Mouse (Mus musculus) thymus, postnatal 14 days (tissue): ENCODE data around the gene Gm20431.
"Not testable (repeated sequence)": the region's sequence is repeated elsewhere in the genome, so short reads cannot be mapped to it uniquely, and the experiment has no call there.

Experiments
- DNase-seq: peaks from one replicate; pipeline ENCODE4 v3.0.0; 2021

The Gm20431 gene

DNA sequence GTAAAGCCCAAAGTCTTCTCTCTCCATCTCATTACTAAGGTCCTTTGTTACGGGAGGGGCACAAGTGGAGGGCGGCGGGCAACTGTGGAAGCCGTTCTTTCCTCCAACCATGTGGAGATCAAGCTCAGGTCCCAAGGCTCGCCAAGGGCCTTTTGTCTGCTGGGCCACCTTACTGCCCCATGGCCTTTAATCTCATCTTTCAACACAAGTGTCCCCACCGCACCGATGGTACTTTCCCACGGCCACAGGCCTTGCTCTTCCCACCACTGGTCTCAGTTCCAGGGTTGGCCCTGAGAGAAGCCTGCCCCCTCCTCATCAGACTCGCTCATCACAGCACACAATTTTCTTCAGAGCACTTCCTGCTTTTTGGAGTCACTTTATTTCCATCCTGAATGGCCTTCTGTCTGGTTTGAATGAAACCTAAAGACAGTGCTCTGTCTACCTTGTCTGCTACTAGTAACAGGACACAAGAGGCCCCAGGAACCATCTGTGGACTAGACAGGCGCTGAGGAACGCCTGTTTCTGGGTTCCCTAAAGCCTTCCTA is 31.6 kb downstream of the Gm20431 start:
- no peak for DNase-seq

DNA sequence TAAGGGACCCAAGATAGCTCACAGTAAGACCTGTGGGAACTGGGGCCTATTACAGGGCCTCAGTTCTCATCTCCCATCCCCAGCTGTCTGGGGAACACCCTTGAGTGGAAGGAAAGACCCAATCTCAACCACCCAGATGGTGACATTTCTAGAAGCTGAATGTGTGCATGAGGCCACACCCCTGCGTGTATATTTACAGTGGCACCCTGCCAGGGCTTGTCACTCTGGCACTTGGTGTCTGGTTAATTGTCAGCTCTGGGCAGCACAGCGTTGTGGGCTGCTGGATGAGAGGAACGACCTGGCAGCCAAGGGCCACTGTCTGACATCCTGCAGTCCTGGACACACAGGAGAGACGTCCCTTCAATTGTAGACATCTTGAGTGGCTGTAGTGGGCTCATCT is 32.4 kb downstream of the Gm20431 start:
- no peak for DNase-seq

DNA sequence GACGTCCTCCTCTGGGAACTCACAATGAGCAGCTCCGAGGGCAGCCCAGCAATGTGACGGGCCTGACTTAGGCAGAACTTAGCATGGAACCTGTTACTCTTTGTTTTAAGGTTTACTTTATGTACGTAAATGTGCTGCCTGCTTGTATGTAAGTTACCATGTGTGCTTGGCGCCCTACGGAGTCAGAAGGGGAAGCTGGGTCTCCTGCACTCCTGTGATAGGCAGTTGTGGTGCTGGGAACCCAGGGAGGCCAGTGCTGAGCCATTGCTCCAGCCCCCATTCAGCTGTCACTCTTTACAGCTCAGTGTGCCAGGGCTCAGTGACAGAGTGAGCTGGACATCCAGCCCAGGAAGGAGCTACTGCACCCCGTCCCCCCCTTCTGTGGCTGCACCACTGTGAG is 34.3 kb downstream of the Gm20431 start:
- DNase-seq: no peak

DNA sequence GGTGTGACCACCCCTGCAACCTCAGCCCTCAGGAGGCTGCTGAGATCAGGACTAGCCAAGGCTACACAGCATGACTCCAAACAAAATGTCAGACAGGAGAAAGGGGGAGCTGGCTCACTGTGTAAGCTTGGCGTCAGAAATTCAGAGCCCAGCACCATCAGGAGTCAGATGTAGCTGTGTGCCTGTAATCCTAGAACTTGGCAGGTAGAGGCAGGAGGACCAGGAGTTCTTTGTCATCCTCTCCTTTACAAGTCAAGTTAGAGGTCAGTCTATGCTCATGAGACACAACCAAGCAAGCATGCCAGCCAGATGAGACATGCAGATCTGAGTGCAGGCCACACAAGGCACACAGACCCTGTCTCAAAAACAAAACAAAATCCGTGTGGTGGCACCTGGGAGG is 35.6 kb downstream of the Gm20431 start:
- DNase-seq: no peak

DNA sequence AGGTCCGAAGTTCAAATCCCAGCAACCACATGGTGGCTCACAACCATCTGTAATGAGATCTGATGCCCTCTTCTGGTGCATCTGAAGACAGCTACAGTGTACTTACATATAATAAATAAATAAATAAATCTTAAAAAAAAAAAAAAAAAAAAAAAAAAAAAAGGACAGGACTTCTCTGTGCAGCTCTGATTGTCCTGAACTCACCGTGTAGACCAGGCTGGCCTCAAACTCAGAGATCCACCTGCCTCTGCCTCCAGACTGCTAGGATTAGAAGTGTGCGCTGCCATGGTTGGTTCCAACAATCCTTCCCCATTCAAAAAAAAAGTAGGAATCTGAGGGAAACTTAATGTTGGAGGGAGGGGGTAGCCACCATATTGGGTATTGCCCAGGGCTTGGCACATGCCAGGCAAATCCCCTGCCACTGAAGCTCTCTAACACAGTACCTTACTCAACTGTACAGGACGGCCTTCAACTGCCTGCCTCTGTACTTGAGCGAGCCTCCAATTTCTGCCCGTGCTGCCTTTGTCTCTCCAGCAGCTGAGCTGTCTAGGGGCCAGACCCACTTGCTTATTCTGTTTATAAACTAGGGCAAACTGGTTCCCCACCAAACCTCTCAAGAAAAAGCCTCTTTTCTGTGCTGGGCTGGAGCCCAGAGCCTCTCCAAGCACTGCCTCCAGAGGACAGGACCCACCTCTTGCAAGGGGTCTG is 36.8 kb downstream of the Gm20431 start:
- no peak for DNase-seq

DNA sequence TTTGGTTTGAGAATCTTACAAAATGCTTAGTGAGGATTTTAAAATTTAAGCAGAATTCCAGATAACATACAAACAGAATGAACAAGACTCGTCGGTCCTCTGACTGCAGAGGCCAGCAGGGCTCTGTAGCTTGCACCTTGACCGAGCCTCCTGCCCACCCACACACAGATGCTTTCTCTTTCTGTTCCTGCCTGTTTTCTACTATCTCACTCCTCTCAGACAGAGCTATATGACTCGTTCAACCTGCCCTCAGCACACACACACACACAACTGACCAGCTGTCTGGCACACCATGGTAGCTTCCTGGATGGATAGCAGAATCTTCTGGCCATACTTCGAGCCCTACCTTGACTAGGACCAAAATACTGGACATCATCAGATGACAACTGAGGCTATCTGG is 38.3 kb downstream of the Gm20431 start:
- no peak for DNase-seq

DNA sequence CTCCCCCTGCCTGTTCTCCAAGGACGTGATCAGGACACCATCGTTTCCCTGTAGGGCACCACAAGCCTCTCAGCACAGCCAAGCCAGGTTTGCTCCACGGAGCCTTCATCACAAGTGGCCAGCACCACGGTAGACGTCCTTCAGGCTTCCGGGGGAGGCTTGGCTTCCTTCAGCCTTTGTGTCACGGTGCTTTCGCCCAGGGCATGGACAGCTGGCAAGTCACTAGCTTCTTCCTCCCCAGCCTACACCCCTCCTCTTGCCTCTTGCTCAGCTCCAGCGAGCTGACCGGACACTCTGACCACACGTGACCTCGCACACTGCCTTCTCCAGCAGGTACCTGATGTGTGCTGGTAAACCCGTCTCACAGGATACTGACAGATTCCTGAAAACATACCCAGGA is 38.9 kb downstream of the Gm20431 start:
- no peak for DNase-seq

DNA sequence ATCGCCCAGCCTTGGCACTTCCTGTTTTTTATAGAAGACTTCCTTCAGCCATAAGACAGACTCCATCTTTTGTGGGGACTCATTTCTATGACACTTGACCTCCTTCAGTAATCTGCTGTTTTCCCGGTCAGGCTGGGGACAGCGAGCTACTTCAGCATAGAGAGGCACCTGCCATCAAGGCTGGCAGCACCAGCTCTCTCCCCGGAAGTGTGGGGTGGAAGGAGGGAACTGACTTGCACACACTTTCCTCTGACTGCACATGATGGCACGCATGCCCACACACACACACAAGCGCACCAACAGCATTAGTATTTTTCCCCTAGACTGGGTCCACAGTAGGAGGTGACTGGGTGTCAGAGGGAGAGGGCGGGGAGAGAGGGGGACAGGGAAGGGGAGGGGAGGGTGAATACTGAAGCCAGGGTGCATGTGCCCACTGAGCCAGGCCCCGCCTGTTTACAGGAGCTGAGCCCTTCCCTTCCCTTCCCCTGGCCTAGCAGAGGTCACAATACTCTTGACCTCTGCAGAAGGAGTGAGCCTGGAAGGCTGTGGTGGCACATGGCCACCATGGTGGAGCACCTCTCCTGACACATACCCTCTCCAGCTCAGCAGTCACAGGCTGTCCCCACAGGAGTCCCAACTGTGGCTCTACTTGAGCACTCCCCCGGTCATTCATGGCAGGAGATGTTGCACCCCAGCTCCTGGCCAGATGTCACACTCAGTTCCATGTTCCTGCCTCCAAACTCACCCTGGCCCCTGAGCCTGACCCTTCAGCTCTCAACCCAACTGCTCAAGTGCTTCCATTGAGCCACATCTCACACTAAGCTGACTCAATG is 39.8 kb downstream of the Gm20431 start:
- DNase-seq: no peak

DNA sequence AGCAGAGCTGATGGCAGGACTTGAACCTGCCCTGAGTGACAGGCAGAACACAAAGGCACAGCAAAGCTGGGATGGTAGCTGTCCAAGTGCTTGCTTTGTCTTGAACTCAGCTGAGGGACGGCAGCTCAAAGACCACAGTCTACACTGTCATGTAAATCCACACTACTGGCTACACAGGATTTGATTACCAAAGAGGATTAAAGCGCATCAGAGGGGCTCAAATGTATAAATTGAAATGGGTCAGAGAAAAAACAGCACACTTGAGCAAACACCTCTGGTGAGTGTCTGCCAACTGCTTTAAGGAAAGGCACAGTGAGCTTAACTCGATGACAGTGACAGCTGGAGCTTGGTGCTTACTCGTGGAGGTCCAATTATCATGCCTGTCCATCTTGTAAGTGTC is 43.8 kb downstream of the Gm20431 start:
- DNase-seq: no peak

DNA sequence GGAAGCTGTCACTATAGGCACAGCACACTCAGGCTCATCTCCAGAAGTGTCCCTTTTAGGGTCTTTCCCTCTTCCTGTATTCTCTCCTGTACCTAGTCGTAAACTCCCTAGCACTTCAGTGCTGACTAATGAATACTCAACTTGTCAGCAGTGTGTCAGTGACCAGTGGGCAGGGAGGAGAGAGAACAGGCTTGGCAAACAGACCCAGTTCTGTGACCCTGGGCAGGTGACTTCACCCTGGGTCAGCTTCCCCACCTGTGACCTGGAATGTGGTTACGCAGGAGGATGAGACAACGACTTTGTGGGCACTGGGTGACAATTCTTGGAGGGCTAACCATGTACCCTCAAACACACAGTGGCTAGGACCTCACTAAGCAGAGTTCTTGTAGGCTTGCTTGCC is 44.3 kb downstream of the Gm20431 start:
- no peak for DNase-seq

DNA sequence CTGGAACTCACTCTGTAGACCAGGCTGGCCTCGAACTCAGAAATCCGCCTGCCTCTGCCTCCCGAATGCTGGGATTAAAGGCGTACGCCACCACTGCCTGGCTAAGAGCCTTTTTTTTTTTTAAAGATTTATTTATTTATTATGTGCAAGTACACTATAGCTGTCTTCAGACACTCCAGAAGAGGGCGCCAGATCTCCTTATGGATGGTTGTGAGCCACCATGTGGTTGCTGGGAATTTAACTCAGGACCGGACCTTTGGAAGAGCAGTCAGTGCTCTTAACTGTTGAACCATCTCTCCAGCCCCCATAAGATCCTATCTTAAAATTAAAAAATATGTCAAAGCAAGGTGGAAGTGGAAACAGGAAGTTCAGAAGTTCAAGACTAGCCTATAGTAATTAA is 48.0 kb downstream of the Gm20431 start:
- not testable (repeated sequence) for DNase-seq

DNA sequence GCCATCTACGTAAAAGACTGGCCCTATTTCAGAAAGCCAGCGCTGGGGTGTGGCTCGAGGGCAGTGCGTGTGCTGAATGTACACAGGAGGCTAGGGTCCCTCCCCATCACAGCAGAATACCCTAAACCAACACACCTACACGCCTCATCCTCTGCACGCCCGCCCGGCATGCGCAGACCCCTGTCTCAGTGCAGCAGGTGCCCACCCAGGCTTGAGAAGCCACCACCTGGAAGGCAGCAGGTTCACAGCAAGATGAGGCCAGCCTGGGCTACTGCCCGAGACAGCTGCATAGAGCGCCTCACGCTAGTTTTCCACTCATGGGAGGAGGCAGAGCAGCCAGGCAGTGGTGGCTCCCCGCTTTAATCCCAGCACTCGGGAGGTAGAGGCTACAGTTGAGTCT is 49.2 kb downstream of the Gm20431 start:
- no peak for DNase-seq

DNA sequence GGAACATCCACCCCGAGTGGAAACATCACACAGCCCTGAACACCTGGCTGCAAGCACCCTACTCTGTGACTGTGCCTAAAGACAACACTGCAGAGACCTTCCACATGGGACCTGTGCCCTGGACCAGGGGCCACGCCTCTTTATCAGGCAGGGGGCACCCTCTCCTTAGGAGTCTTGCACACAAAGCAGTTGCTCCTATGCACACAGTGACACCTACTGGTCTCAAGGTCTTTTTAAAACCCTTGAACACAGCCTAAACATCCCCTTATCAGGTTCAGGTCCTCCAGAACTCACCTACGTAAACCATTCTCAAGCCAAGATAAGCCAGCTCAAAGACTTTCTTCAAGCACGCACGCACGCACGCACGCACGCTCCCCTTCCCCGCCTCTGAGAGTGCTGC is 50.0 kb downstream of the Gm20431 start:
- peak; percentile 32 for DNase-seq

DNA sequence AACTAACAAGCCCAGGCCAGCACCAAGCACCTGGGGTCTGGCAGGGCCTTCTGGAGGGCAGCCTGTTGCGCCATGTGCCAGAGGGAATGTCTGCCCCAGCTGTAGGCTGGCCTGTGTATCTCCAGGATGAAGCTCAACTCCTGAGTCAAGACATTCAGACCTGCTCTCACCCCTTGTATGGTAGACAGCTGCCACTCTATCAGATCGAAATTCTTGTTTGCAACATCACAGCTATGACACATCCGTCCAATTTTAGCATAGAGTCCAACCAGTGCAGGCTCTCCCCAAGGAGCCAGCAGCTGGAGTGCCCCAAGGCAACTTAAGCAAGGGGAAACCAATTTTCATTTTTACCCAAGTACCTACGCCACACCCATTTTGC is 54.6 kb downstream of the Gm20431 start:
- DNase-seq: no peak

DNA sequence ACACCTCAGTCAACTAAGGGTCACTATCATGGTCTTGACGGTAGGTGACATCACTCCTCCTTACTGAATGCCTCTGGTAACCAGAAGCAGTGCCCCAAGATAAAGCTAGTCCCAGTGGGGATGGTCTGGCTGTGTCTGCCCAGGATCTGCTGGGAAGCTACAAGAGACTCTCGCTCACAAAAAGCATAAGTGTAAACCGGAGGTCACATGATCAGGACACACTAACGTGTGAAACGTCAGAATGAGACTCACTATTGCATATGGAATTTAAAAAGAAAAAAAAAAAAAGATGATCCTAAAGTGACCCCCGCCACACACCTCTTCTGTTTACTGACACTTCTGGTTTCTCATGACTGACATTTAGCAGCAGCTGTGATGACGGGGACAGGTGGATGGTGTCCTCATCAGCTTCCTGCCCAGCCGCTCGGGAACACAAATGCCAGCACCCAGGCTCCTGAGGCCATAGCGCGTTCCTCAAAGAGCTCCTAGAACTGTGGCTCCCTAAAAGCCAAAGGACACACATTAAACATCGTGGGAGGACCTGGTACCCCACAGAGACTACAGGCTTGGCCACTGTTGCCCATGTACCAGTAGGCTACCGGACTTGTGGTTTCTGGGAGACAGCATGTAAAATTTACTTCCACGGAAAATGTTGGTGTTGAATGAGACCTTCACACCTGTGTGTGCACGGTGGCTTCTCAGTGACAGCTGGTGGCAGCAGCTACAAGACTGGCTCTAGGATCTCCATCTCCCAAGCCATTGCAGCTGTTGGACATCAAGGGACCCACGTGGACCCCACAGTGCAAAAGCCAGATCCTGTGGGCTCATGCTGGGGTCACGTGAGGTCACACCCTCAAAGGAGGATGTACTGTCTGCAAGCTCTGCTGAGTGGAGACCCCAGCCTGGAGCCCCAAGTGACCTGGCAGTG is 55.2 kb downstream of the Gm20431 start:
- no peak for DNase-seq

DNA sequence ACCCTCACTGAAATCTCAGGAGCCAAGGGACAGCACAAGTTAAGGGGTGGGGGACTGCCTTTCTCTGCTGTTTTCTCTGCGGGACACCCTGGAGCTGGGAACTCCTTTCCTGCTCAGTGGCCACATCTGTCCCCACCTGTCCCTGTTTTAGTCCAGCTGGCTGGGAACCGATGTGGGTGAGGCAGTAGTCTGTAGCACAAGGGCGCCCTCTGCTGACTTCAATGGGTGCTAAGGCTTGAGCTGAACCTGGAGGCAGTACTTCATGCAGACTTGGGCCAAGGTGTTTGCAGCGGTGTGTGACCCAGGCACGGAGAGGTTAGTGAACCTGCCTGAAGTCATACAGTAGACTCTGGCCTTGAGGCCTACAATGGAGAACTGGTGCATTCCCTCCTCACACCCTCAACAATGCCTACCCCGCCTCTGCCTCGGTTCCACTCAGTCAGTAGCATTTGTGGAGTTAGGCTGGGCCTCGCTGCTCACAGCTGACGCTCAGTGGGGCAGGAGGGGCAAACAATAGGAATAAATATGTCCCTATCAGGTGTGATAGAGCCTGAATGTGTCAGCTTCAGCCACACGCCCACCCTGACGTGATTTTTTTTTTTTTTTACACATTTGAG is 56.0 kb downstream of the Gm20431 start:
- DNase-seq: peak; percentile 90

DNA sequence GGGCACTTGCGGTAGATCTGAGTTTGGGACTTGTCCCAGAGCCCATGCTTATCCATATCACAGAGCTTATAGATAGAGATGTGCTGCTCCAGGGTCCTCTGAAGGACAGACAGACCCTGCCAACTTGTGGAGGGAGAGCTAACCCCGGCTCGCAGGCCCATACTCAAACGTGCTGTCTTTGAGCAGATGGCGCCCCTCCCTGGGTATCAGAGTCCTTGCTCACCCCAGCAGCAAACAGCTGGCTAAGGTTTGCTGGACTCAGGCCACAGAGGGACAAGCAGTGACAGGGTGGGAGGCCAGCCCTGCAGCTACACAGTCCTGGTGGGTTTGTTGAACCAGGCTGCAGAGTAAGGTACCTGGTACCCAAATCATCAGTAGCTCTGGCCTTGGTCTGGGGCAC is 58.3 kb downstream of the Gm20431 start:
- no peak for DNase-seq

DNA sequence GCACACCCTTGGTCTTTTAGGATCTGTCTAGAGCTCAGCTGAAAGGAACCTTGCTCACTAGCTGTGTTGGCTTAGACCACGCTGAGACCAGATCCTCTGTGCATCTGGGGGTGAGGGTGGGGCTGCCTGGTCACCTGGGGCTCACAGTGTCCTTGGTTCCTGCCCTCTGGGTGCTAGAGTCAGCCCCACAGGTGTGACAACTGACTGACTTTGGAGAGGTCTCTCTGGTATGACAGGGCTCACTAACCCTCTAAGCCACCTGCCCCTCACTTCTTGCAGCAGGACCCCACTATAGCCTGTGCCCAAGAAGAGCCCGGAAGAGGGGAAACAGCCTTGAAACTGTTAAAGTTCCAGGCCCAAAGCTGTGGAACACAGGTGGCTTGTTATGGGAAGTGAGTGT is 58.9 kb downstream of the Gm20431 start:
- DNase-seq: no peak

DNA sequence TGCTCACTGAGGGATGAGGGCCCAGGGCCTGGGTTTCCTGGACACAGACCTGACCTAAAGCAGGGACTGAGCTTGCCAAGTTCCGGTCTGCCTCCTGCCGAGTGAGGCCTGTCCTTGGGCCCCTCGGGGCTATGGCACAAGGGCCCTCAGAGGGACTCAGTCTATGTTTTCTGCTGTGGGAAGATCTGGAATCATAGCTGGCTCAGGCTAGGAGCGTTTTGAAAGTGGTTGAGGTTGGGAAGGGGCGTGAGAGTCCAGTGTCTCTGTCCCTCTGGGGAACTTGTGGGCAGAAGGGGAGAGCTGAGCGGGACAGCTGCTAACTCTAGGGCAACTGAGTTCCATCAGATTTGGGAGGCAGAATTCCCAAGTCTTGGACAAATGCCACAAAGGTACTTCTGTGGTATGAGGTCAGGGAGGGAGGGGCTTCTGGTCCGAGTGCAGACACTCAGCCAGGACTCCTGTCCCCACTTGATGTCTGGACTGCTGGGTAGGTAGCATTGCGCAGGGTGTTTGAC is 60.8 kb downstream of the Gm20431 start:
- no peak for DNase-seq

DNA sequence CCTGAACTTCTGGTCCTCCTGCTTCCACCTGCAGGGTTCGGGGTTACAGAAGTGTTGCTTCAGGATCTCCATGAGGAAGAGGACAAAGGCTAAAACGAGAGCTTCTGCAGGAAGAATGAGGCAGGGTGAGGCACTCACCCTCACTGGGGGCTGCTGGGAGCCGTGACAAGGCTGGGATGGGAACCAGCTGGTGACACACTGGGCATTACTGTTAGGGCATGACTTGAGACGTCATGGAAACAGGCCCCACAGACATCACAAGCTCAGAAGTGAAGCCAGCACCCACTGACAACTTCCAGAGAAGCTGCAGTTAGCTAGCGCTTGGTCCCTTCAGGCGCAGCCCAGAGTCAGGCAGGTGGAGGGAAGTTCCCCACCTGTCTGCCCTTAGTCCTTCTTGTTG is 61.4 kb downstream of the Gm20431 start:
- DNase-seq: no peak

DNA sequence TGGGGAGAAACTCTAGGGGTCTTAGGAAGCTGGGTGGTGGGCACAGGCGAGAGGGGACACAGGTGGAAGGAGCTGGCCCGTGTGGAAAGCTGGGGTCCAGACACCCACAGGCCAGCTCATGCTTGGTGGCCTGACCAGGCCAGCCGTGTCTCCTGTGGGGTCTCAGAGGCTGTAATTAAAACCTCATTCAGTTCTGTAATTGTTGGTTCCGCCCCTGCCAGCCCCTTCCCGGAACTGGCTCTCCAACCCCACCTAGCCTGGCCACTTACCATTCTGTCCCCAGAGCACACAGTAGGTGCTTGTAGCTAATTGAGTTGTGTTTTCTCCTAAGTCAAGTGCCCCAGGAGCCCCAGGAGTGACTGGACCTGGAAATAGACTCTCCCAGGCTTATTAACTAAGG is 62.1 kb downstream of the Gm20431 start:
- no peak for DNase-seq

DNA sequence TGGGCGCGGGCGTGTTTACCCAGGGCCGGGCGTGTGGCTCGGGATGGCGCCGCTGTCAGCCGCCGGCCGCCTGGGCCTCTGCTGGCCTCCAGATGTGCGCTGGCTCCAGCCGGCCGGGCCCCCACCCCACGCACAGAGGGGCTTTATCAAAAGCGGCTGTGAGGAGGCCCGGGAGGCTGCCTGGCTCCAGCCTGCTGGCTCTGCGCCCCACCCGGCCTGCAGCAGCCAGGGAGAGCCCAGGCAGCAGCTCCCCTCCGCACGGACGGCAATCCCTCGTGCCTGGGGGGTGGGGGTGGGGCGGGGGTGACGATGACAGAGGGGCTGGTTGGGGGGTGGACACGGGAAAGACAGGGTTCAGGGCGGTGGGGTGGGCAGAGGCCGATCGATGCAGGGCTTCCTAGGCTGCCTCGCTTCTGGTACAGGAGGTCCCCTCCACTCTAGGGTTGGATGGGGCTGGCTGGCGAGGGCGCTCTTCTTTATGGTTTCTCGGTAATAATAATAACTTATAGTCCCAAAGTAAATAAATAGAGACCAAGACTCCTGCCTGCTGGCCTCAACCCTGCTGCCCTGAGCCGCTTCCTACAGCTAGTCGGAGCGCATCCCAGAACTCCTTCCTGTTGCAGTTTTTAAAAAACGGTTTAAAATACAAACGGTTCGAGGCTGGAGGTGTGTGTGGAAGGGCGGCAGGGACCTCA is 63.7 kb downstream of the Gm20431 start:
- no peak for DNase-seq
